ENCODE assay signal across 17 mouse cellular contexts in the genomic region with DNA sequence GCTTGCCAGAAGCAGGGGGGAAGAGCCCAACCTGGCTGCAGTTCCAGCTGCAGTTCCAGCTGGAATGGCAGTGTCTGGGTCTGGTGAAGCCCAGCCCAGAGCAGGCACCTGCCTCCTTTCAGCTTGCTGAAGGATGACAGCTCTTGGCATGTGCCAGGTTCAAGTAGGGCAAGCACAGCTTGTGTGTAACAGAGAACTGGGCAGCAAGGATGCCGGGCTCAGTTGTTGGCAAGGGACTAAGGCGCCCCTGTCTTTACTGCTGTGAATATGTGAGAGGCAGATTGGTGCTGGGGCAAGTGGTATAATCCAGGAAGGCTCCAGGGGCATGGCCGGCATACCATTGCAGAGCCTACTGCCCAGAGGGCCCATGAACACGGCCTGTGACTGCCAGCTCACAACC. TPM values are rescaled to one million over a fixed set of nuclear protein-coding genes. Genes with fewer than 3 reads are reported as not detected.
A peak's percentile ranks its signal among the peaks of the same experiment; 100 is the strongest.
DNase-seq lines count a peak whose midpoint lies in the region; ATAC-seq lines count a peak whose summit lies in the region.
"Had no signal": no experiment of that assay in that cellular context is flagged by ENCODE, and none has a peak within 500 bp of the region (broad histone marks: within the 10 kb centered on the region; RNA-seq: fewer than 3 reads in every experiment).

No protein-coding gene starts in this region.

- intact Hi-C loops in left cerebral cortex, postnatal 4 days (cut with DNase I): no loop called here

- no peak overlapping the region for H3K4me2 ChIP-seq in embryonic facial prominence, embryonic 14.5 days (ENCODE audit: low read depth, low read length)
- H3K4me2 ChIP-seq: embryonic facial prominence, embryonic 13.5 days; heart, embryonic 13.5 days; lung, embryonic 15.5 days; neural tube, embryonic 12.5 days had no signal

- no peaks in the 10 kb centered on the region for H3K27me3 ChIP-seq in embryonic facial prominence, embryonic 14.5 days (replicated peaks; ENCODE audit: control insufficient read depth, insufficient read depth, low read length)
- H3K27me3 ChIP-seq in limb, embryonic 10.5 days (ENCODE audit: low read depth, poor library complexity, severe bottlenecking): peaks cover 38% of the 10 kb centered on the region; the same call in 1 of the 2 replicates
- H3K27me3 ChIP-seq: embryonic facial prominence, embryonic 13.5 days; heart, embryonic 13.5 days; lung, embryonic 15.5 days; neural tube, embryonic 12.5 days had no signal

- H3K4me3 ChIP-seq in embryonic facial prominence, embryonic 14.5 days (ENCODE audit: low read depth, low read length): no peak overlapping the region
- H3K4me3 ChIP-seq in limb, embryonic 10.5 days: no peak overlapping the region
- H3K4me3 ChIP-seq: embryonic facial prominence, embryonic 13.5 days; heart, embryonic 13.5 days; lung, embryonic 15.5 days; neural tube, embryonic 12.5 days had no signal

- DNase-seq in gastrocnemius, postnatal 10 days: peak; percentile 34
- DNase-seq in gastrocnemius, adult 18-20 months (ENCODE audit: low spot score): no peak
- peak; percentile 56 for DNase-seq in left cerebral cortex, postnatal 4 days
- DNase-seq in left cerebral cortex, adult 18-20 months (ENCODE audit: low spot score in 2 of 2): no peak
- peak; percentile 30 for DNase-seq in embryonic facial prominence, embryonic 14.5 days (ENCODE audit: low spot score)
- no peak for DNase-seq in limb, embryonic 10.5 days (ENCODE audit: low spot score)
- DNase-seq in adrenal gland, postnatal 14 days: no peak
- DNase-seq: adrenal gland, adult 2 months; kidney, adult 8-10 months; lung, postnatal 4 days; right cerebral cortex, adult 18-20 months; thymus, postnatal 36 days had no signal

- H3K27ac ChIP-seq in embryonic facial prominence, embryonic 14.5 days (replicated peaks; ENCODE audit: low read depth, low read length): no peak overlapping the region
- peak overlapping the region; percentile 38; the same call in 1 of the 2 replicates for H3K27ac ChIP-seq in limb, embryonic 10.5 days
- H3K27ac ChIP-seq: embryonic facial prominence, embryonic 13.5 days; heart, embryonic 13.5 days; liver, embryonic 14.5 days; lung, embryonic 15.5 days; neural tube, embryonic 12.5 days had no signal

- H3K9ac ChIP-seq in embryonic facial prominence, embryonic 14.5 days (ENCODE audit: low read depth, low read length): no peak overlapping the region; the same call in 1 of the 2 replicates
- H3K9ac ChIP-seq: embryonic facial prominence, embryonic 13.5 days; heart, embryonic 13.5 days; liver, embryonic 14.5 days; lung, embryonic 15.5 days; neural tube, embryonic 12.5 days had no signal

- peaks cover 4% of the 10 kb centered on the region; the same call in 1 of the 2 replicates for H3K4me1 ChIP-seq in embryonic facial prominence, embryonic 14.5 days (ENCODE audit: control insufficient read depth, insufficient read depth, low read length)
- peaks cover 28% of the 10 kb centered on the region for H3K4me1 ChIP-seq in limb, embryonic 10.5 days
- H3K4me1 ChIP-seq: heart, embryonic 13.5 days; lung, embryonic 15.5 days; neural tube, embryonic 12.5 days had no signal

- no peaks in the 10 kb centered on the region for H3K9me3 ChIP-seq in embryonic facial prominence, embryonic 14.5 days (ENCODE audit: control insufficient read depth, low read length)
- no peaks in the 10 kb centered on the region for H3K9me3 ChIP-seq in limb, embryonic 10.5 days (replicated peaks)
- H3K9me3 ChIP-seq: embryonic facial prominence, embryonic 13.5 days; heart, embryonic 13.5 days; lung, embryonic 15.5 days; neural tube, embryonic 12.5 days had no signal

- WGBS in embryonic facial prominence, embryonic 14.5 days: 54% methylated on average over 4 of the region's 4 CpGs
- 79% methylated on average over 4 of the region's 4 CpGs for WGBS in limb, embryonic 10.5 days

- H3K36me3 ChIP-seq in embryonic facial prominence, embryonic 14.5 days (ENCODE audit: control insufficient read depth, insufficient read depth, low read length): no peaks in the 10 kb centered on the region
- H3K36me3 ChIP-seq in limb, embryonic 10.5 days: no peaks in the 10 kb centered on the region
- H3K36me3 ChIP-seq: embryonic facial prominence, embryonic 13.5 days; heart, embryonic 13.5 days; lung, embryonic 15.5 days; neural tube, embryonic 12.5 days had no signal

- ATAC-seq in embryonic facial prominence, embryonic 14.5 days (ENCODE audit: low read depth): peak; percentile 26; the same call in 1 of the 2 replicates

RNA-seq across cellular contexts. Expression of a gene that starts 11.3 kb away (rescaled TPM):
- total RNA-seq in gastrocnemius, postnatal 10 days (2021): 1 to 10 TPM; 4.9 to 5.4 TPM
- total RNA-seq in gastrocnemius, adult 18-20 months (2021): 1 to 10 TPM; 1.1 to 3.5 TPM
- 1 to 10 TPM; 7.0 to 7.8 TPM for total RNA-seq in left cerebral cortex, postnatal 4 days (2021)
- 1 to 10 TPM; 2.1 to 3.5 TPM for total RNA-seq in left cerebral cortex, adult 18-20 months (2021)
- 21.5 and 21.9 TPM in 2 replicates for polyA plus RNA-seq in embryonic facial prominence, embryonic 14.5 days (2014; fragmentation: Nextera tagmentation; extraction: Ambion mirVana)
- 6.9 and 7.7 TPM in 2 replicates for polyA plus RNA-seq in limb, embryonic 10.5 days (2016; fragmentation: Nextera tagmentation; extraction: Ambion mirVana)
- total RNA-seq in adrenal gland, postnatal 14 days (2021): 3.2 and 5.3 TPM in 2 replicates

Comparison
In these comparisons a context has a peak if more than half of its experiments do, and no peak if none do; other contexts are left out.
1. DNase-seq: peak in gastrocnemius, postnatal 10 days (single experiment), left cerebral cortex, postnatal 4 days (single experiment) and embryonic facial prominence, embryonic 14.5 days (single experiment); none in gastrocnemius, adult 18-20 months (single experiment), left cerebral cortex, adult 18-20 months (0 of 2), limb, embryonic 10.5 days (single experiment) and adrenal gland, postnatal 14 days (single experiment).